In genomic region chr13:30993819-30994218, GRCm38 (mm10) we compare ENCODE assay signal across 9 mouse cellular contexts. TPM values are rescaled to one million over a fixed set of nuclear protein-coding genes. Genes with fewer than 3 reads are reported as not detected.
A peak's percentile ranks its signal among the peaks of the same experiment; 100 is the strongest.
DNase-seq lines count a peak whose midpoint lies in the region.
"Had no signal": no experiment of that assay in that cellular context is flagged by ENCODE, and none has a peak within 500 bp of the region (broad histone marks: within the 10 kb centered on the region; RNA-seq: fewer than 3 reads in every experiment).

No protein-coding gene starts in this region.

- H3K4me3 ChIP-seq in macrophage (ENCODE audit: inconsistent target), result no peak overlapping the region

- 47% methylated on average over 3 of the region's 3 CpGs for WGBS in macrophage (ENCODE audit: missing documents)

- DNase-seq in adrenal gland, adult 2 months, result peak; percentile 32
- DNase-seq in adrenal gland, adult 8-10 months, result no peak
- peak; percentile 31 to 52 for DNase-seq in CD8-positive naive resting alpha-beta T cell, adult 2 months (ENCODE audit: low read depth in 2 of 2, low spot score in 2 of 2)
- peak; percentile 36 for DNase-seq in cerebellum, adult 9-10 months
- DNase-seq in frontal cortex, postnatal 14 days (ENCODE audit: low spot score in 2 of 2), result peak; percentile 34 to 68
- DNase-seq in layer of hippocampus, adult 8-10 months (ENCODE audit: low spot score in 2 of 2), result peak; percentile 31 to 64
- DNase-seq in right cerebral cortex, postnatal 14 days, result peak; percentile 44

- H3K79me2 ChIP-seq in macrophage (ENCODE audit: inconsistent target), result no peaks in the 10 kb centered on the region

- no peaks in the 10 kb centered on the region for H3K36me3 ChIP-seq in macrophage (ENCODE audit: inconsistent target)

- H3K27ac ChIP-seq in macrophage, result peak overlapping the region; percentile 39; the same call in 1 of the 2 replicates

RNA-seq across cellular contexts. Expression of gene Gm5447, which starts 19.8 kb away (rescaled TPM):
- not detected for total RNA-seq in adrenal gland, adult 2 months (2021)
- polyA plus RNA-seq in adrenal gland, adult 2 months (2012; rRNA removed), result not detected in 2 replicates
- total RNA-seq in adrenal gland, adult 8-10 months (2022), result under 1 TPM in 2 of 4 experiments, not detected in 2; 0.15 to 0.31 TPM
- under 1 TPM in 1 of 4 experiments, not detected in 3; 0.18 TPM for total RNA-seq in layer of hippocampus, adult 8-10 months (2022)
- total RNA-seq in macrophage (2018; cell fraction: chromatin; rRNA removed), result under 1 TPM in 2 of 26 experiments, not detected in 24; 0.32 to 0.42 TPM
- not detected for total RNA-seq in macrophage (2018; cell fraction: cytosol; rRNA removed)
- total RNA-seq in macrophage (2018; cell fraction: nucleus; rRNA removed), result under 1 TPM in 2 of 26 experiments, not detected in 24; 0.28 to 0.59 TPM
- not detected in 3 replicates for polyA plus RNA-seq in macrophage (2018)
- polyA plus RNA-seq: heart, embryonic 14.5 days had no signal

RNA-seq across cellular contexts. Expression of gene Exoc2, which starts 19.9 kb away (rescaled TPM):
- 10 to 100 TPM; 29.3 to 31.5 TPM for total RNA-seq in adrenal gland, adult 2 months (2021)
- 5.0 and 6.7 TPM in 2 replicates for polyA plus RNA-seq in adrenal gland, adult 2 months (2012; rRNA removed)
- 10 to 100 TPM; 36.2 to 48.8 (median 41.6) TPM for total RNA-seq in adrenal gland, adult 8-10 months (2022)
- total RNA-seq in layer of hippocampus, adult 8-10 months (2022), result 10 to 100 TPM; 37.6 to 42.7 (median 40.4) TPM
- total RNA-seq in macrophage (2018; cell fraction: chromatin; rRNA removed), result 100 to 1,000 TPM; 118 to 217 (median 176) TPM
- total RNA-seq in macrophage (2018; cell fraction: cytosol; rRNA removed), result 10 to 100 TPM; 26.6 to 38.4 (median 32.7) TPM
- total RNA-seq in macrophage (2018; cell fraction: nucleus; rRNA removed), result 100 to 1,000 TPM in 4 of 26 experiments, 10 to 100 TPM in 22; 52.4 to 130 (median 74.6) TPM
- 26.3 to 39.0 TPM (median 30.4 TPM) in 3 replicates for polyA plus RNA-seq in macrophage (2018)

RNA-seq across cellular contexts. Expression of gene Hus1b, which starts 46.3 kb away (rescaled TPM):
- under 1 TPM; 0.23 to 0.31 TPM for total RNA-seq in adrenal gland, adult 2 months (2021)
- 0.27 TPM in 1 of 2 replicates, not detected in the other for polyA plus RNA-seq in adrenal gland, adult 2 months (2012; rRNA removed)
- 1 to 10 TPM in 1 of 4 experiments, under 1 TPM in 3; 0.35 to 1.2 (median 0.59) TPM for total RNA-seq in adrenal gland, adult 8-10 months (2022)
- total RNA-seq in layer of hippocampus, adult 8-10 months (2022), result 1 to 10 TPM in 2 of 4 experiments, under 1 TPM in 2; 0.64 to 1.1 (median 0.90) TPM
- total RNA-seq in macrophage (2018; cell fraction: chromatin; rRNA removed), result 10 to 100 TPM in 12 of 26 experiments, 1 to 10 TPM in 14; 2.1 to 15.8 (median 9.7) TPM
- total RNA-seq in macrophage (2018; cell fraction: cytosol; rRNA removed), result under 1 TPM in 10 of 26 experiments, not detected in 16; 0.09 to 0.71 (median 0.21) TPM
- 10 to 100 TPM in 2 of 26 experiments, 1 to 10 TPM in 24; 1.9 to 10.4 (median 5.1) TPM for total RNA-seq in macrophage (2018; cell fraction: nucleus; rRNA removed)
- not detected in 3 replicates for polyA plus RNA-seq in macrophage (2018)
- polyA plus RNA-seq: heart, embryonic 14.5 days had no signal
